Mouse (Mus musculus): ENCODE results near the gene Anapc16. TPM values are rescaled to one million over a fixed set of nuclear protein-coding genes. Genes with fewer than 3 reads are reported as not detected.
A peak's percentile ranks its signal among the peaks of the same experiment; 100 is the strongest.

The Anapc16 gene
- polyA plus RNA-seq, 1 experiment from 2014 or later, result 94.6 TPM

DNA sequence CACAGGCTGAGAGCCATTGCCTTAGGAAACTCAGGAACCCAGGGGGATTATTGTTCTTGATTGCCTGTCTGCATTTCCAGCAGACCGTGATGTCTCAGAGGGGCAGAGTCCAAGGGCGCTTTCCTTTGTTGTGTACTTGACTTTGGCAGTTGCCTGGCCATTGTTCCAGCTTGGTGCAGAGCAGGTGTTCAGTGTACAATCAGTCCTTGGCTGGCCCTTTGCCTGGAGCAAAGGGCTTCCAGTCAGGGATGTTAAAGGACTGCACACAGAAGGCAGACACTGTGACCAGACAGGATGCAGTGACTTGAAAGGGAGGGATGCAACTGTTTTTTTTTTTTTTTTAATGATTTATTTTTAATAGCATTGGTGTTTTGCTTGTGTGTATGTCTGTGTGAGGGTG lies 30.4 kb downstream of the Anapc16 start:
- Histone ChIP-seq H3K27me3 (ENCODE audit: control insufficient read depth, insufficient read depth, low read length) (no peaks in the 10 kb centered on the region), H3K4me2 (ENCODE audit: low read depth, low read length, severe bottlenecking) (no peak overlapping the region), H3K36me3 (ENCODE audit: control insufficient read depth, insufficient read depth, low read length) (no peaks in the 10 kb centered on the region), H3K4me1 (replicated peaks; ENCODE audit: control insufficient read depth, insufficient read depth, low read length) (peaks cover 12% of the 10 kb centered on the region; the same call in 1 of the 2 replicates), H3K9me3 (ENCODE audit: control insufficient read depth, low read length) (no peaks in the 10 kb centered on the region), H3K27ac (ENCODE audit: low read depth, low read length) (no peak overlapping the region), H3K4me3 (ENCODE audit: low read depth, low read length) (no peak overlapping the region), H3K9ac (ENCODE audit: low read length) (no peak overlapping the region)
- DNase-seq (ENCODE audit: low spot score) (no peak), ATAC-seq (replicated peaks; ENCODE audit: low FRiP score) (no peak)
- 65% methylated on average over 2 of the region's 2 CpGs for WGBS

DNA sequence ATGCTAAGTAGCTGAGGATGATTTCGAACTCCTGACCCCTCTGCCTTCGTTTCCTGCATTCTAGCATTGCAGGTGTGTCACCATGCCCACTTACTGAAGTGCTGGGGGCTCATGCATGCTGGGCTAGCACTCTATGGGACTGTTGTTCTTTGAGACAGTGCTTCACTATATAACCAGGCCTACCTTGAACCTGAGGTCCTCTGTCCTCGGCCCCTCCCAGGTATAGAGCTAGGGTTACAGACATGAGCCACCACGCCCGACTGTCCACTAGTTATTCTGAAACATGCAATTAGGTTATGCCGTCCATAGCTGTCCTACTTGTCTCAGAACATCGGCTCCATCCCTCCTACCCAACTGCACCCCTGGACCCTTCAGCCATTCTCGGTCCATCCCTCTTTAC lies 31.1 kb downstream of the Anapc16 start:
- Histone ChIP-seq H3K27me3 (ENCODE audit: control insufficient read depth, insufficient read depth, low read length) (no peaks in the 10 kb centered on the region), H3K4me1 (replicated peaks; ENCODE audit: control insufficient read depth, insufficient read depth, low read length) (peaks cover 12% of the 10 kb centered on the region; the same call in 1 of the 2 replicates), H3K27ac (ENCODE audit: low read depth, low read length) (no peak overlapping the region), H3K4me2 (ENCODE audit: low read depth, low read length, severe bottlenecking) (no peak overlapping the region), H3K4me3 (ENCODE audit: low read depth, low read length) (no peak overlapping the region), H3K9ac (ENCODE audit: low read length) (no peak overlapping the region), H3K9me3 (ENCODE audit: control insufficient read depth, low read length) (no peaks in the 10 kb centered on the region), H3K36me3 (ENCODE audit: control insufficient read depth, insufficient read depth, low read length) (no peaks in the 10 kb centered on the region)
- DNase-seq (ENCODE audit: low spot score), result no peak
- no peak for ATAC-seq (replicated peaks; ENCODE audit: low FRiP score)
- WGBS, result 88% methylated on average over 8 of the region's 8 CpGs

DNA sequence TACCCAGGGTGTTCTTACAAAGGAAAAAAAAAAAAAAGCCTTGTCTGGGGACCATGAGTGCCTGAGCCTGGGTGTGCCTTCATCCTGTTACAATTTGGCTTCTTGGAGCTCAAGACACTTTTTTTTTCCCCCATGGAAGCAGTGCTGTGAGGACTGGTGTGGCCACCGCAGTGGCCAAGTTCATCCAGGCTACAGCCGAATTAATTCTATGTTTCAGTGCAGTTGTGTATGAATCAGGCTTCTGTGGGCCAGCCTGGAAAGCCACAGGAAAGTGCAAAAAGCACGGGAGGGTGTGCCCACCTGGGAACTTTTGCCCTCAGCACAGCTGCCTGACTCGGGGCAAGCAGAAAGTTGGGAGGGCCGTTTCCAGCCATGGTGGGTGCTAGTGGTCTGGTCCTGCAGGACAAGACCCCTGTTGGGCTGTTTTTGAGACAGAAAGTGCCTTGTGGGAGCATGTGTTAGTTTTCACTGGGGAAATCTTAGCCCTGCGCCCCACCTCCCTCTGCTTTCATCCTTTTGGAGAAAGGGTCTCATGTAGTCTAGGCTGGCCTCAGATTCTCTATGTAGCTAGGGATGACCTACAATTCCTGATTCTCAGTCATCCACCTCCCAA lies 32.4 kb downstream of the Anapc16 start:
- ATAC-seq (replicated peaks; ENCODE audit: low FRiP score) (no peak), DNase-seq (ENCODE audit: low spot score) (no peak)
- Histone ChIP-seq H3K4me3 (ENCODE audit: low read depth, low read length) (peak overlapping the region; percentile 46), H3K9me3 (ENCODE audit: control insufficient read depth, low read length) (no peaks in the 10 kb centered on the region), H3K4me1 (replicated peaks; ENCODE audit: control insufficient read depth, insufficient read depth, low read length) (peaks cover 12% of the 10 kb centered on the region; the same call in 1 of the 2 replicates), H3K27ac (ENCODE audit: low read depth, low read length) (peak overlapping the region; percentile 79; the same call in 1 of the 2 replicates), H3K4me2 (ENCODE audit: low read depth, low read length, severe bottlenecking) (peak overlapping the region; percentile 85), H3K27me3 (ENCODE audit: control insufficient read depth, insufficient read depth, low read length) (no peaks in the 10 kb centered on the region), H3K36me3 (ENCODE audit: control insufficient read depth, insufficient read depth, low read length) (no peaks in the 10 kb centered on the region), H3K9ac (ENCODE audit: low read length) (peak overlapping the region; percentile 91)
- WGBS, result 27% methylated on average over 6 of the region's 6 CpGs

DNA sequence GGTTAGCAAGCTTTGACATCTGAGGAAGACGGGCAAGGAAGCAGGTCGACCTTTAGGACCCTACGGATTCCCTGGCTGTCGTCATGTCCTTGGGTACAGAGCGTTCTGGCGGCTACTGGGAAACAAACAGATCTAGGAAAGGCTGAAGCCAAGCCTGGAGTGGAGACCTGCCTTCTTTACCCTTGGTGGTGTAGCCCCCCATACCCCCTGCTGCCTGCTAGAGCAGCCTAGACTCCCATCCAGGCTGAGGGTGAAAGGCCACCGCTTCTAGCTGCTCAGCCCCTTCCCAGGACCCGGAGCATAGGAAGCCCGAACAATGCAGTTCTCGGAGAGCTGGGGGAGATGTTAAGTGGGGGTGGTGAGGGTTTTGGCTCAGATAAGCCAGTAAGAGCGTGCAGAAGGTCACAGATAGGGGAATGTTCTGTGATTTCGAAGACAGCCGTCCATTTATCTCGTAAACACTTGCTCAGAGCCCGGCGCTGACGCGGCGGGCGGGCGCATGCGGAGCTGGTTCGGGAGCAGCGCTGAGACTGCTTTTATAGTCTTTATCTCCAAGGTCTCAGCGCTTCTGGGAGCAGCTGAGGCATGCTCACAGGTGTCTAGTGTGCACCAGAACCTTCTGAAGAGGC lies 33.0 kb downstream of the Anapc16 start:
- ATAC-seq (replicated peaks; ENCODE audit: low FRiP score) (0 out of 2 replicates have a peak, but pooled peaks have one; percentile 11), DNase-seq (ENCODE audit: low spot score) (peak; percentile 81)
- Histone ChIP-seq H3K27me3 (ENCODE audit: control insufficient read depth, insufficient read depth, low read length) (no peaks in the 10 kb centered on the region), H3K4me3 (ENCODE audit: low read depth, low read length) (peak overlapping the region; percentile 46), H3K36me3 (ENCODE audit: control insufficient read depth, insufficient read depth, low read length) (no peaks in the 10 kb centered on the region), H3K4me2 (ENCODE audit: low read depth, low read length, severe bottlenecking) (peak overlapping the region; percentile 85), H3K9me3 (ENCODE audit: control insufficient read depth, low read length) (no peaks in the 10 kb centered on the region), H3K4me1 (replicated peaks; ENCODE audit: control insufficient read depth, insufficient read depth, low read length) (peaks cover 18% of the 10 kb centered on the region), H3K27ac (ENCODE audit: low read depth, low read length) (peak overlapping the region; percentile 79), H3K9ac (ENCODE audit: low read length) (peak overlapping the region; percentile 91)
- under 1% methylated on average over 25 of the region's 25 CpGs for WGBS

DNA sequence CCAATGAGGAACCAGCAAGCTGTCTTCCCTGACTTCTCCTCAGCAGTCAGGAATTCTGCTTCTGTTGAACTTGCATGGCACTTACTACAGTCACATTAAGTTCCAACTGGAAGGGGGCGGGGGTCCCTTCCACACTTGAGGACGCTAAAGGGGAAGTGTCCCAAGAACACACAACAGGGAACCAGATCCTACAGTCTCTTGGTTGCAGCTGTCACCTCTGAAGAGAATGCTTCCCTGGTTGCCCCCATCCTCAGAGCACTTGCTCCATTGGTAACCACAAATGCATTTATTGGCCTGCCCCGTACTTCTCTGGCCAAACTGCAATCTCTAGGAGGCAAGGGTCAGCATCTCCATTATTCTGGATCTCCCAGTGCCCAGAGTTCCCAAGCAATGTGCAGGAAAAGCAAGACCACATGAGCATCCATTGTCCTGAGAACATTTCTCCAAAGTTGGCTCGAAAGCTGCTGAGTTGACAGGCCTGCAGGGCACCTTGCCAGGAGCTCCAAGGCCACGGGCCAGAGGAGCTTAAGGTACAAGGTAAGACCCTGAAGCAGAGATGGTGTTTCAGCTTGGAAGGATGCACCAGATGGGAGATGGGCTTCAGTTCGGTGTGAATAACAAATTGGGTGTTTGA lies 35.5 kb downstream of the Anapc16 start:
- no peaks in the 10 kb centered on the region for H3K36me3 ChIP-seq (ENCODE audit: control insufficient read depth, insufficient read depth, low read length)
- WGBS, result 88% methylated on average over 6 of the region's 6 CpGs
- no peak overlapping the region for H3K4me2 ChIP-seq (ENCODE audit: low read depth, low read length, severe bottlenecking)
- H3K27ac ChIP-seq (ENCODE audit: low read depth, low read length), result no peak overlapping the region
- H3K4me3 ChIP-seq (ENCODE audit: low read depth, low read length), result no peak overlapping the region
- no peak overlapping the region for H3K9ac ChIP-seq (ENCODE audit: low read length)
- peaks cover 19% of the 10 kb centered on the region for H3K4me1 ChIP-seq (replicated peaks; ENCODE audit: control insufficient read depth, insufficient read depth, low read length)
- DNase-seq (ENCODE audit: low spot score) (no peak), ATAC-seq (replicated peaks; ENCODE audit: low FRiP score) (no peak)
- H3K27me3 ChIP-seq (ENCODE audit: control insufficient read depth, insufficient read depth, low read length), result no peaks in the 10 kb centered on the region
- no peaks in the 10 kb centered on the region for H3K9me3 ChIP-seq (ENCODE audit: control insufficient read depth, low read length)

DNA sequence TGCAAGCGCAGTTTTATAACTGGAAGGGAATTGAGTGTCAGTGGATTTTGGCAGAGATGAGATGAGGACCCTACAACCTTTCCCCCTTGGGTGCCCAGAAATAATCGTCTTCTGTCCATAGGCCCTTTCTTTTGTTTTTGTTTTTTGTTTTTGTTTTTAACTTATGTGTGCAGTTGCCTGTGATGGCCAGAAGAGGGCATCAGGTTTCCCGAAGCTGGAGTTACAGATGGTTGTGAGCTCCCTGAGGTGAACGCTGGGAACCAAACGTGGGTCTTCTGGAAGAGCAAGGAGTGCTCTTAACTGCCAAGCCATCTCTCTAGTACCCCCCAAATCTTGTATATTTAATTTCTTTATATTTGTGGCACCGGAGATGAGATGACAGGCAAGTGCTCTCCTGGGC lies 36.2 kb downstream of the Anapc16 start:
- H3K36me3 ChIP-seq (ENCODE audit: control insufficient read depth, insufficient read depth, low read length), result no peaks in the 10 kb centered on the region
- H3K4me1 ChIP-seq (replicated peaks; ENCODE audit: control insufficient read depth, insufficient read depth, low read length), result peaks cover 19% of the 10 kb centered on the region
- ATAC-seq (replicated peaks; ENCODE audit: low FRiP score), result no peak
- no peak for DNase-seq (ENCODE audit: low spot score)
- H3K27ac ChIP-seq (ENCODE audit: low read depth, low read length), result 0 out of 2 replicates have a peak overlapping the region, but pooled peaks have one; percentile 1
- H3K9ac ChIP-seq (ENCODE audit: low read length), result no peak overlapping the region
- H3K9me3 ChIP-seq (ENCODE audit: control insufficient read depth, low read length), result no peaks in the 10 kb centered on the region
- 88% methylated on average over 6 of the region's 6 CpGs for WGBS
- H3K27me3 ChIP-seq (ENCODE audit: control insufficient read depth, insufficient read depth, low read length), result no peaks in the 10 kb centered on the region
- no peak overlapping the region for H3K4me3 ChIP-seq (ENCODE audit: low read depth, low read length)
- no peak overlapping the region for H3K4me2 ChIP-seq (ENCODE audit: low read depth, low read length, severe bottlenecking)

DNA sequence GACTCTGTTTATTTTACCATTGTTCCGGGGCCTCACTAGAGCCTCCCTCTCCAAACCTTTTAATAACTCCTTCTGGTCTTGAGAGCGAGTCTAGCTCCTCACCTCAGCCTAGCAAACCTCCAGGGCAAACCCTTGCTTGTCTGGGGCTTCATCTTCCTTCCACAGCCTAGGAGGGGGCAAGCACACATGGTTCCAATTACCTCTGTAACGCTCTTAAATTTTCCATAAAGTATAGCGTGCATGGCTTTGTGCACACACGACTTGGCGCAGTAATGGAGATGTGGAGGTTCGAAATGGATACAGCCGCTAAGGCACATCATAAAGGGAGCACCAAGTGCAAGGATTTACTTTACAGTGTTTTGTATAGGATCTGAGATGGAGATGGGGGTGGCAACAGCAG lies 37.1 kb downstream of the Anapc16 start:
- Histone ChIP-seq H3K9me3 (ENCODE audit: control insufficient read depth, low read length) (no peaks in the 10 kb centered on the region), H3K4me3 (ENCODE audit: low read depth, low read length) (no peak overlapping the region), H3K36me3 (ENCODE audit: control insufficient read depth, insufficient read depth, low read length) (no peaks in the 10 kb centered on the region), H3K27ac (ENCODE audit: low read depth, low read length) (peak overlapping the region; percentile 81), H3K9ac (ENCODE audit: low read length) (peak overlapping the region; percentile 39; the same call in 1 of the 2 replicates), H3K4me1 (replicated peaks; ENCODE audit: control insufficient read depth, insufficient read depth, low read length) (peaks cover 19% of the 10 kb centered on the region), H3K4me2 (ENCODE audit: low read depth, low read length, severe bottlenecking) (no peak overlapping the region; the same call in 1 of the 2 replicates), H3K27me3 (ENCODE audit: control insufficient read depth, insufficient read depth, low read length) (no peaks in the 10 kb centered on the region)
- ATAC-seq (replicated peaks; ENCODE audit: low FRiP score) (no peak), DNase-seq (ENCODE audit: low spot score) (no peak)
- 67% methylated on average over 8 of the region's 8 CpGs for WGBS

DNA sequence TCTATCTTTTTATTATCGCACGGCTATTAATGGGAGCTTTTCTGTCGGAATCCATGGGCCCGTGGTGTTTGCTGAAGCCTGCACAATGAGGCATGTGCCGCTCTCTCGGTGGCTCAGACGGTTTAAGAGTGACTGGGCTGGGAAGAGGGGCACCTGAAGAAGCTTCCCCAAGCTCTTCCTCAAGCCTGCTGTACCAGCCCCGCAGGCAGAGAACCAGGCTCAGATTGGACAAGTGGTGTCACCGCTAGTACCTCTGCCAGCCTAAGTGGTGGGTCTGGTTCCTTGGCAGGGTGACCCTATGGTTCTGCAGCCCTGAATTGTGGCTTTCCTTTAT lies 37.6 kb downstream of the Anapc16 start:
- peaks cover 17% of the 10 kb centered on the region for H3K4me1 ChIP-seq (replicated peaks; ENCODE audit: control insufficient read depth, insufficient read depth, low read length)
- no peaks in the 10 kb centered on the region for H3K36me3 ChIP-seq (ENCODE audit: control insufficient read depth, insufficient read depth, low read length)
- peak; percentile 50 for DNase-seq (ENCODE audit: low spot score)
- H3K27ac ChIP-seq (ENCODE audit: low read depth, low read length), result peak overlapping the region; percentile 81
- peak overlapping the region; percentile 35; the same call in 1 of the 2 replicates for H3K4me2 ChIP-seq (ENCODE audit: low read depth, low read length, severe bottlenecking)
- 29% methylated on average over 9 of the region's 9 CpGs for WGBS
- H3K27me3 ChIP-seq (ENCODE audit: control insufficient read depth, insufficient read depth, low read length), result no peaks in the 10 kb centered on the region
- no peaks in the 10 kb centered on the region for H3K9me3 ChIP-seq (ENCODE audit: control insufficient read depth, low read length)
- peak overlapping the region; percentile 39 for H3K9ac ChIP-seq (ENCODE audit: low read length)
- no peak overlapping the region for H3K4me3 ChIP-seq (ENCODE audit: low read depth, low read length)
- peak; percentile 33; the same call in 1 of the 2 replicates for ATAC-seq (replicated peaks; ENCODE audit: low FRiP score)
